Comparison of ENCODE assay signal across 22 mouse cellular contexts in the genomic region with DNA sequence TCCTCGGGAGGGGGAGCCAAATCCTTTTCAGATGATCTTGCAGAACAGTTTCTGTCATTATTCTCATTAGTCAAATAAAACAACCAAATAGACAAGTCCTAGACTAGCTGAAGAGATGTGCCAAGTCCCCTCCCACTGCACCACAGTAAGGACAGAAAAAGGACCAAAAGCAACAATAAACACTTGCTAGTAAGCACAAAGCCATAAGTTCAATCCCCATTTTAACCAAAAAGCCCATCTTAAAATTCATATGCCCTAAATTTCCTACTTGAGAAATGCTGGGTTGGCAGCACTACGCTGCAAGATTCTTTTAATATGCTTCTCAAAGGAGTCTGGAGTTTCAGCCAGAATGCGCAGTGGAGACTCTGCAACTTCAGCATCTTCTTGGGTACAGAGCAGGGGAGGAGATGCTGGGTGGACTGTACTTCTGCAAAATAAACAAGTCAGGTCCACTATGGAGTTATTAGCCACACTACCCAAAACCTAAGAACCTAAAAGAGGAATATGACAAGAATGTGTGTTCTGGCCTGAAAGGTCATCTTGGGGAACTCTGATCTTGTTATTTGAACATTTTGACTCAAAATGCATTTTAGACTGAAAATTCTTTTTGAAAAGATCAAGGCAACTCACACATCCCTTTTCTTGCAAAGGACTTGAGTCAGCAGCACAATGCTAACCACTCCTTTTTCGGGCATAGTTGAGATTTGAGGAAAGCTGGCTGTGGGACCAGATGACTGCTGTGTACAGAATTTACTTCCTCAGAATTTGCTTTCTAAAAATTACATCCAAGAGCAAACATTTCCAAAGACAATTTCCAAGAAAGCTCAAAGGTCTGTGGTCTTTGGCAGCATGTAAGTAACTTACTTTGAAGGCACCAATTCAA. TPM values are rescaled to one million over a fixed set of nuclear protein-coding genes. Genes with fewer than 3 reads are reported as not detected.
A peak's percentile ranks its signal among the peaks of the same experiment; 100 is the strongest.
DNase-seq lines count a peak whose midpoint lies in the region; ATAC-seq lines count a peak whose summit lies in the region.
"Had no signal": no experiment of that assay in that cellular context is flagged by ENCODE, and none has a peak within 500 bp of the region (broad histone marks: within the 10 kb centered on the region; RNA-seq: fewer than 3 reads in every experiment).

No protein-coding gene starts in this region.

- ATAC-seq in kidney, embryonic 14.5 days (ENCODE audit: low FRiP score, low TSS enrichment) = no peak
- ATAC-seq: hindbrain, embryonic 16.5 days; intestine, embryonic 16.5 days; midbrain, embryonic 15.5 days had no signal

- WGBS in kidney, embryonic 14.5 days = 93% methylated on average over 4 of the region's 4 CpGs

- H3K4me1 ChIP-seq in kidney, embryonic 14.5 days (ENCODE audit: control insufficient read depth, insufficient read depth, low read length) = no peaks in the 10 kb centered on the region
- H3K4me1 ChIP-seq: forebrain, embryonic 12.5 days; heart, embryonic 13.5 days; midbrain, embryonic 15.5 days; neural tube, embryonic 15.5 days had no signal

- no peaks in the 10 kb centered on the region for H3K9me3 ChIP-seq in kidney, embryonic 14.5 days (ENCODE audit: control insufficient read depth, low read length)
- H3K9me3 ChIP-seq: forebrain, embryonic 12.5 days; heart, embryonic 13.5 days; midbrain, embryonic 15.5 days; neural tube, embryonic 15.5 days had no signal

- peak; percentile 20 to 25 for DNase-seq in adrenal gland, postnatal 36 days
- DNase-seq in adrenal gland, postnatal 25 days = no peak
- peak; percentile 9 for DNase-seq in kidney, adult 9 months
- DNase-seq in right cerebral cortex, adult 18-20 months = peak; percentile 21
- DNase-seq in right cerebral cortex, postnatal 25 days = no peak
- DNase-seq in telencephalon, adult 2 months (ENCODE audit: low read depth, low spot score) = peak; percentile 38
- no peak for DNase-seq in MN1 (ENCODE audit: low spot score)
- DNase-seq: cerebellum, adult 2 months; gastrocnemius, postnatal 36 days; heart, postnatal 4 days; kidney, postnatal 10 days; right cerebral cortex, postnatal 4 days; thymus, postnatal 14 days had no signal

- no peak overlapping the region for H3K27ac ChIP-seq in kidney, embryonic 14.5 days (ENCODE audit: low read depth, low read length)
- H3K27ac ChIP-seq: forebrain, embryonic 12.5 days; heart, embryonic 13.5 days; liver, embryonic 14.5 days; midbrain, embryonic 15.5 days; neural tube, embryonic 15.5 days had no signal

- H3K4me3 ChIP-seq in kidney, embryonic 14.5 days (ENCODE audit: low read length) = no peak overlapping the region
- H3K4me3 ChIP-seq: forebrain, embryonic 12.5 days; heart, embryonic 13.5 days; midbrain, embryonic 15.5 days; myocyte; neural tube, embryonic 15.5 days had no signal

- H3K9ac ChIP-seq in kidney, embryonic 14.5 days (ENCODE audit: low read depth, low read length) = no peak overlapping the region
- H3K9ac ChIP-seq: forebrain, embryonic 12.5 days; heart, embryonic 13.5 days; liver, embryonic 14.5 days; midbrain, embryonic 15.5 days; neural tube, embryonic 15.5 days had no signal

- no peaks in the 10 kb centered on the region for H3K27me3 ChIP-seq in kidney, embryonic 14.5 days (ENCODE audit: control insufficient read depth, insufficient read depth, low read length)
- H3K27me3 ChIP-seq: forebrain, embryonic 12.5 days; heart, embryonic 13.5 days; midbrain, embryonic 15.5 days; neural tube, embryonic 15.5 days had no signal

- peaks cover 91% of the 10 kb centered on the region for H3K36me3 ChIP-seq in kidney, embryonic 14.5 days (ENCODE audit: control insufficient read depth, insufficient read depth, low read length)

- H3K4me2 ChIP-seq in kidney, embryonic 14.5 days (replicated peaks; ENCODE audit: low read depth, low read length) = no peak overlapping the region
- H3K4me2 ChIP-seq: forebrain, embryonic 12.5 days; heart, embryonic 13.5 days; midbrain, embryonic 15.5 days; neural tube, embryonic 15.5 days had no signal

RNA-seq across cellular contexts. Expression of a gene that starts 24.6 kb away (rescaled TPM):
- 10 to 100 TPM; 56.0 to 60.3 TPM for total RNA-seq in adrenal gland, postnatal 36 days (2021)
- 59.6 and 62.3 TPM in 2 replicates for total RNA-seq in adrenal gland, postnatal 25 days (2021)
- polyA plus RNA-seq in kidney, embryonic 14.5 days (2014; fragmentation: Nextera tagmentation; extraction: Ambion mirVana) = 107 and 142 TPM in 2 replicates

RNA-seq across cellular contexts. Expression of a gene that starts 24.8 kb away (rescaled TPM):
- total RNA-seq in adrenal gland, postnatal 36 days (2021) = 10 to 100 TPM; 23.8 to 26.0 TPM
- 27.0 and 40.9 TPM in 2 replicates for total RNA-seq in adrenal gland, postnatal 25 days (2021)
- 69.4 and 73.4 TPM in 2 replicates for polyA plus RNA-seq in kidney, embryonic 14.5 days (2014; fragmentation: Nextera tagmentation; extraction: Ambion mirVana)

RNA-seq across cellular contexts. Expression of a gene that starts 37.6 kb away (rescaled TPM):
- 100 to 1,000 TPM; 231 to 240 TPM for total RNA-seq in adrenal gland, postnatal 36 days (2021)
- 190 and 227 TPM in 2 replicates for total RNA-seq in adrenal gland, postnatal 25 days (2021)
- polyA plus RNA-seq in kidney, embryonic 14.5 days (2014; fragmentation: Nextera tagmentation; extraction: Ambion mirVana) = 288 and 307 TPM in 2 replicates

RNA-seq across cellular contexts. Expression of a gene that starts 59.1 kb away (rescaled TPM):
- total RNA-seq in adrenal gland, postnatal 36 days (2021) = 10 to 100 TPM; 28.4 to 31.4 TPM
- total RNA-seq in adrenal gland, postnatal 25 days (2021) = 30.8 and 35.1 TPM in 2 replicates
- 10.7 and 29.9 TPM in 2 replicates for polyA plus RNA-seq in kidney, embryonic 14.5 days (2014; fragmentation: Nextera tagmentation; extraction: Ambion mirVana)

Comparison
In these comparisons a context has a peak if more than half of its experiments do, and no peak if none do; other contexts are left out.
1. DNase-seq: peak in adrenal gland, postnatal 36 days (2 of 2), kidney, adult 9 months (single experiment), right cerebral cortex, adult 18-20 months (single experiment) and telencephalon, adult 2 months (single experiment); none in adrenal gland, postnatal 25 days (single experiment), right cerebral cortex, postnatal 25 days (single experiment) and MN1 (single experiment).